Mouse (Mus musculus): ENCODE data around the gene Iqgap2.

DNA sequence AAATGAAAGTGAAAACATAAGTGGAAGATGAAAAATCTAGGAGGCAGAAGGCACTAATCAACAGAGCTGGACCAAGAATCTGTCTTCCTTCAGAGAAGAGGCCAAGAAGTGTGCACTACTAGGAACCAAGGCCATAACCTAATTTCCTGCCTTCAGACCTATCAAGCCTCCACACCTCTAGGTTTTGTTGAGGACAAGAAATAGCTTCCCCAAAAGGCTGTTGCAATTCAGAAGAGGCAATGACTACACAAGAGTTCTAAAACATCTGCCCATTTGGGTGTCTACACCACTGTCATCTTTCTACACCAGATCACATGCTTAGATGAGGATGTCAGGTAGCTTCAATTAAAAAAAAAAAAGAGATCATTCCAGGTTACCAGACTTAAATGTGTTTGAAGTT is 179.7 kb downstream of the Iqgap2 start:
- no peak for TF ChIP-seq POLR2A (IDR thresholded peaks at IDR 0.05; ENCODE audit: low read depth, low read length)
- TF ChIP-seq CTCF (conservative IDR thresholded peaks at IDR 0.05; ENCODE audit: insufficient read depth, insufficient read length, low read depth, low read length): no peak
